Mouse (Mus musculus) thymus, adult 2 months (tissue): ENCODE data around the gene Tyrobp. TPM values are rescaled to one million over a fixed set of nuclear protein-coding genes. Genes with fewer than 3 reads are reported as not detected.

Experiments used
- DNase-seq: peaks from one replicate; pipeline ENCODE4 v3.0.0; 2021
- H3K27ac ChIP-seq: fragments of 200-500 bp; 2 replicates; pipeline ENCODE4 v1.5.1; 2012; ENCODE audit warnings: low read length, control low read depth; ENCODE audit not compliant: control insufficient read depth, insufficient read depth
- H3K27me3 ChIP-seq: fragments of 200-500 bp; 2 replicates; pipeline ENCODE4 v1.6.1; 2012; ENCODE audit warnings: mild to moderate bottlenecking, low read length, moderate library complexity, mixed read lengths; ENCODE audit not compliant: control insufficient read depth, insufficient read depth
- H3K36me3 ChIP-seq: fragments of 200-500 bp; 2 replicates; pipeline ENCODE4 v1.6.1; 2012; ENCODE audit warnings: mild to moderate bottlenecking, low read length, moderate library complexity; ENCODE audit not compliant: control insufficient read depth, insufficient read depth
- H3K4me1 ChIP-seq: fragments of 200-500 bp; replicated peaks from 2 replicates; pipeline ENCODE4 v1.6.1; 2012; ENCODE audit warnings: low read length; ENCODE audit not compliant: control insufficient read depth, insufficient read depth
- H3K4me3 ChIP-seq: fragments of 200-500 bp; 2 replicates; pipeline ENCODE4 v1.5.1; 2012; ENCODE audit warnings: mild to moderate bottlenecking, low read length, control low read depth, moderate library complexity; ENCODE audit not compliant: control insufficient read depth, insufficient read depth
- CTCF ChIP-seq: fragments of 200-500 bp; IDR thresholded peaks from 2 replicates; pipeline ENCODE4 v1.5.1; 2012; ENCODE audit warnings: mild to moderate bottlenecking, control low read depth, low read length, moderate library complexity, borderline replicate concordance; ENCODE audit not compliant: control insufficient read depth, poor library complexity, insufficient read depth; ENCODE audit errors: extremely low read depth
- POLR2A ChIP-seq: fragments of 200-500 bp; IDR thresholded peaks from 2 replicates; pipeline ENCODE4 v1.6.1; 2012; ENCODE audit warnings: mild to moderate bottlenecking, low read length, control low read depth, moderate library complexity; ENCODE audit not compliant: control insufficient read depth, poor library complexity, insufficient read depth; ENCODE audit errors: extremely low read depth
- whole genome bisulfite sequencing: fragments of 180-500 bp; shearing (Covaris S2); methylation state at CpG from one replicate; pipeline ENCODE4 v1.1.7; 2018; 5-methylcytosine and 5-hydroxymethylcytosine counted together
- polyA plus RNA-seq: library from polyadenylated mRNA; depleted of rRNA; stranded (reverse); fragments of >200 nt; gene quantifications from 2 replicates; pipeline ENCODE4 v1.2.3, GENCODE M21; 2012

Gene Tyrobp
- polyA plus RNA-seq, 1 experiment = 417 TPM

- no peak for TF ChIP-seq CTCF
- TF ChIP-seq POLR2A = no peak
- Histone ChIP-seq H3K4me3 (0 out of 2 replicates have a peak overlapping the region, but pooled peaks have one; percentile 19), H3K36me3 (no peaks in the 10 kb centered on the region), H3K4me1 (peaks cover 17% of the 10 kb centered on the region), H3K27me3 (no peaks in the 10 kb centered on the region), H3K27ac (peak overlapping the region; percentile 94)
- DNase-seq = peak; percentile 63
- WGBS = 46% methylated on average over 2 of the region's 2 CpGs
Measured at GRCm38 (mm10) chr7:30394871-30395270, 18.7 kb upstream of the Tyrobp start.

DNA sequence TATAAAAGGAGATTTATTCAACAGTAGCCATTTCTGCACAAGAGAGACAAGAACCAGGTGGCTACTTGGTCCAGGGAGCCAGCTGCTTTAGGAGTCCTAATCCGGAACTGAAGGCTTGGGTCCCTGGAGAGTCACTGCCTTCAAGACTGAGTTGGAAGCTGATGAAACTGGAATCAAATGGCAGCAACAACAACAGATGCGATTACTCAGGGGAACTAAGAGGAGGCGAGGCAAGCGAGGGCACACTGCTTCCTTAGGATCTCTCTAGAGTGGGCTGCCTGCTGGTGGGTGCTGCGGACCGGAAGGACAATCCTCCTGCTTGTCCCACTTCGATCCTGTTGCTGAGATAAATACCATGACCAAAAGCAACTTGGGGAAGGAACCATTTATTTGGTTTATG lies 13.9 kb upstream of the Tyrobp start:
- no peaks in the 10 kb centered on the region for H3K36me3 ChIP-seq
- DNase-seq = no peak
- TF ChIP-seq POLR2A = no peak
- TF ChIP-seq CTCF = no peak
- no peaks in the 10 kb centered on the region for H3K27me3 ChIP-seq
- 92% methylated on average over 7 of the region's 7 CpGs for WGBS
- no peak overlapping the region for H3K4me3 ChIP-seq
- H3K4me1 ChIP-seq = peaks cover 3% of the 10 kb centered on the region
- H3K27ac ChIP-seq = no peak overlapping the region

DNA sequence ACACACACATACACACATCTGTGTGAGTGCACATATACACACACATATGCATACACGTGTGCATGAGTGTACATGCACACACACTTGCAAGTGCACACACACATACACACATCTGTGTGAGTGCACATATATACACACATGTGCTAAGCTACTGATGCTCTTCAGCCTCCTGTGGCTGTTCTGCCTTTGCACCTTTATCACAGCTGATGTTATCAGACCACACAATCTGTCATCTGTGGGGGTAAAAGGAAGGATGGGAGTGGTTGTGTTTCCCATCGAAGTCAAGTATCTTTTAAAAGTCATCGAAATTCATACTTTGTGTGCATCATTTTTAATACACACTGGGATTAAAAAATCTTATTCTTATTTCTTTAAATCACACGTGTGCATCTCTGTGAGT lies 11.2 kb upstream of the Tyrobp start:
- H3K27me3 ChIP-seq = no peaks in the 10 kb centered on the region
- H3K36me3 ChIP-seq = no peaks in the 10 kb centered on the region
- WGBS = 22% methylated on average over 4 of the region's 4 CpGs
- no peak for TF ChIP-seq CTCF
- TF ChIP-seq POLR2A = no peak
- no peak overlapping the region for H3K27ac ChIP-seq
- H3K4me3 ChIP-seq = no peak overlapping the region
- DNase-seq = no peak
- H3K4me1 ChIP-seq = peaks cover 3% of the 10 kb centered on the region

DNA sequence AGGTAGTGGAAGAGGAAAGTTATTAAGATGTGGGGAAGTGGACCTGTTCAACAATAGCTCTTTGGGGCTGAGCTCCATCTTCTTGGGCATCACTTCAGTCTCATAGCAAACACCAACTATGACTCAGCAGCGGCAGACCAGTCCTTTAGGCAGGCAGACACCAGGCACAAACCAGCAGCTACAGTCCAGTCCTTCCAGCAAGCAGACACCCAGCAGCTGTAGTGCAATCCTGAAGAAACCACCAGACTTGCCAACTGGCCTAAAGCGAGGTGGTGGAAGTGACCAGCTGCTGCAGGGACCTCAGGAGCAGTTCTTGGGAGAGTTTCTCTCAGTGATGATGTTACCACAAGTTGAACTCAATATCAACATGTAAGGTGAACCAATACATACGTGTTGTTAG lies 4.9 kb upstream of the Tyrobp start:
- Histone ChIP-seq H3K4me3 (no peak overlapping the region), H3K27ac (no peak overlapping the region), H3K27me3 (no peaks in the 10 kb centered on the region), H3K36me3 (no peaks in the 10 kb centered on the region), H3K4me1 (peaks cover 34% of the 10 kb centered on the region)
- DNase-seq = no peak
- 96% methylated on average over 3 of the region's 3 CpGs for WGBS
- TF ChIP-seq POLR2A = no peak
- no peak for TF ChIP-seq CTCF

GRCm38 (mm10) chr7:30409789-30410188 lies 3.8 kb upstream of the Tyrobp start:
- 0 out of 2 replicates have a peak overlapping the region, but pooled peaks have one; percentile 37 for H3K27ac ChIP-seq

GRCm38 (mm10) chr7:30411023-30411422 lies 2.5 kb upstream of the Tyrobp start:
- no peaks in the 10 kb centered on the region for H3K36me3 ChIP-seq
- WGBS = 61% methylated on average over 3 of the region's 3 CpGs
- H3K4me1 ChIP-seq = peaks cover 35% of the 10 kb centered on the region
- no peak overlapping the region for H3K27ac ChIP-seq
- DNase-seq = no peak
- no peak overlapping the region for H3K4me3 ChIP-seq
- H3K27me3 ChIP-seq = no peaks in the 10 kb centered on the region
- TF ChIP-seq POLR2A (no peak), CTCF (no peak)

More at GRCm38 (mm10) chr7:30409789-30410188, 3.8 kb upstream of the Tyrobp start:
- DNase-seq = peak; percentile 37
- no peaks in the 10 kb centered on the region for H3K27me3 ChIP-seq
- peaks cover 35% of the 10 kb centered on the region for H3K4me1 ChIP-seq
- 29% methylated on average over 2 of the region's 2 CpGs for WGBS
- H3K4me3 ChIP-seq = no peak overlapping the region
- H3K36me3 ChIP-seq = no peaks in the 10 kb centered on the region
- TF ChIP-seq CTCF = no peak
- no peak for TF ChIP-seq POLR2A

DNA sequence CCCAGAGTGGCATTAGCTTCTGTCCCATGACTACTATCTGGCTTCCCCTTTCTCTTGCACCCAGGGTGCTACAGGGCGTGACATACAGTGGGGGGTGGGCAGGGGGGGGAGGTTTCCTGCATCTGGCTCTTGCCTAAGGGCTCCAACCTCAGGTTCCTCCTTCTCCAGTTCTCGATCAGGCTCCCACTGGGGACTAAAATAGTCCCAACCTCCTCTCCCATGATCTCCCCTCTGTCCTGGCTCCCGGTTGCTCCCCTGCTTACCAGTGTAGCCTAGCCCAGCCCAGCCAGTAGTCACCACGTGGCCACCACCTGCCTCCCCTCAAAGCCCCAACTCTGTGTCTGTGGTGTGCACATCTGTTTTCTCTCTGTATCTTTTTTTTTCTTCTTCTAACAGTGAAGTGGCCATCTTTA lies 819 bp upstream of the Tyrobp start:
- 9% methylated on average over 4 of the region's 4 CpGs for WGBS
- Histone ChIP-seq H3K4me3 (no peak overlapping the region), H3K27ac (no peak overlapping the region), H3K4me1 (peaks cover 46% of the 10 kb centered on the region), H3K27me3 (no peaks in the 10 kb centered on the region), H3K36me3 (no peaks in the 10 kb centered on the region)
- peak; percentile 46 for DNase-seq
- TF ChIP-seq CTCF (no peak), POLR2A (no peak)
